Mouse (Mus musculus) right cerebral cortex, postnatal 36 days (tissue): ENCODE measurements around the gene Gm36028.

ENCODE experiments used
- DNase-seq, 2 experiments: peaks; one replicate each; pipeline ENCODE4 v3.0.0; 2022; ENCODE audit warnings: low spot score in 2 of 2, mixed read lengths in 1 of 2

Gene Gm36028

DNA sequence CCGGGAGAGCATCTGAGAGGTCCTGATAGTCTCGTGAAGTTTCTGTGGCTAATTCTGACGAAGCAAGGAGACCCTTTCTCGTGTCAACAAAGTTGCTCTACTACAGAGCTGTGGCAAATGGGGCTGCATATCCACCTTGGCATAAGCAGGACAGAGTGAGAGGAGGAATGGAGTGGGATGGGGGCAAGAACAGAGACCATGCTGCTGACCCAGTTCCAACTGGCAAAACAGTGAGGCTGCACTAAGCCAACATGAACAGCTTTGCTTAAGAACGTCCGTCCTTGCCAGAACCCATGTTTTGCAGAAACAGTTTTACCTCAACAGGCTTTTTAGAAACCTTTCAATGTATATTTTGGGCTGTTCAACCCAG is 51.3 kb downstream of the Gm36028 start:
- DNase-seq, result no peak

DNA sequence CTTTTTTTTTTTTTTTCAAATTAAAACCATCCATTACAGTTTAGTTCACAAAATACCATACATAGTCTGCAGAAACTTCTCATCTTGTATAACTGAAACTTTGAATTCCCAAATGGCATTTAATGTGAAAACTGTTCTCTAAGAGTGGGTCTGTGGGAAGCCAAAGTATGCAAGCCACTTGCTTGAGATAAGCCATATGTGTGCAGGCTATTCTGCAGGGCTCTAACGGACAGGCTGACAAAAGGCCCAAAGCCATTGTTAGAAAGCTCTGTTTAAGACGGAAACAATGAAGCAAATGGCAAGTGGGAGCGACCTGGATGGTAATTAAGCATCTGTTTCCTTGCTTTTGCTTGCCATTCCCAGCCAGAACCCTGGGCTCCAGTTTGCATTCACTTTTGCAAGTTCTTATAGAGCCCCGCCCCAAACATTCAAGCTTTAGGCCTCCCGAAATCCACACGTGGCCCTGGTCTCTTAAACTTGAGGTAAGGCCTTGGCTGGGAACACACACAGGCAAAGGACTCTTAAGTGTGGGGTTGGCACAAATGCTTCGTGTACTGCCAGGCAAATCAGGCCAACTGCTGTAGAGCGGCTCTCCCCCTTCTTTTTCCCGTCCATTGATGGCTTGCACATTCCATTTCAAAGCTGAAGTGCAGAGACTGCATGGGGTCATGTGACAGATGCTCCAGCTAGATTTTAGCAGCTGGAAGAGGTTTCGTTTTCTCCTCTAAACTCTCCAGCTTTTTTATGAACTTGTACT is 51.9 kb downstream of the Gm36028 start:
- no peak for DNase-seq

DNA sequence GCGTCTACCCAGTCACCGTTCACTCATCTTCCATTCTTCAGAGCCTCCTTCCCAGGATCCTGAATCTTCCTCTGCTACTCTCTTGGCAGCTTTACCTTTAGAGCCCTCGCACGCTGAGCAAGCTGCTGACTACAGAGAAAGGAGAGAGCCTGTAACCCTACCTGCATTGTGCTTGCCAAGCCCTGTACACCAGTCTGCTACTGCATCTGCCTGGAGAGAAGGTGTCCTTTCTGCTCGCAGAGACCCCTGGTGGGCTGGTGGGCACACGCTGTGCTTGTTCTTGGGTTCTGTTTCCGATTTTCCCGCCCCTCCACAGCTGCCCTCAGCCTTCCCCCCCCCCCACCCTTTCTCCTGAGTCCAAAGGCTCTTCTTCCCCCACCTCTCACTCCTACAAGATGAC is 53.7 kb downstream of the Gm36028 start:
- DNase-seq, result no peak

DNA sequence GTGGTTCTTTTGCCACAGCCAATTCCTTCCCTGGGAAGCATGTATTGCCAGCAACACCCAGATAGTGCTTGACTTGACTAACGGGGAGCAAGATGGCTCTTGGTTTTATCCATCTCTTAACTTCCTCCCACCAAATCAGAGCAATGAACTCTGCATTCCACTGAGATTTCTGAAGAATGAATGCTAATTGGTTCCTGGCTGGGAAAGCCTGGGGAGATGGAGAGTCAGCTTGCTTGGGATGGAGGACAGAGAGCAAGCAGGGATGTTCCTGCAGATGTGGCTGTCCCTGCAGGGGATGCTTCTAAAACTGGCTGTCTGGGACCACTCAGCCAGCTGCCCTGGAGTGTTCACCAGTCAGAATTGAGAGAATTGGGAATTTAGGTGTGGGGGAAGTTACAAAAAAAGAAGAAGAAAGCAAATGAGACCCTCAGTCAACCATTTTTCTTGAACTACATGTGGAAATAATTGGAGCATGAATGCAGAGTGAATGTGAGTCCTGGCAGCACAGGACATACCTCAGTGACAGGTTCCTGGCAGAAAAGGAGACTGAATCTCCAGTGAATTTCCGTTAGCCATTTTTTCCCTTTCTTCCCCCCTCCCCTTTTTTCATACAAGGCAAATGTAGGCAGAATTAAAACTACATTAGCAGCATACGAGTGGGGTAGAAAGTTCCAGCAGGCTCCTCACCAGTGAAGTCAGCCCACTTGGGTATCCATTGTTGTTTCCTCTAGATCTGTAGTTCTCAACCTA is 55.0 kb downstream of the Gm36028 start:
- DNase-seq, result no peak

DNA sequence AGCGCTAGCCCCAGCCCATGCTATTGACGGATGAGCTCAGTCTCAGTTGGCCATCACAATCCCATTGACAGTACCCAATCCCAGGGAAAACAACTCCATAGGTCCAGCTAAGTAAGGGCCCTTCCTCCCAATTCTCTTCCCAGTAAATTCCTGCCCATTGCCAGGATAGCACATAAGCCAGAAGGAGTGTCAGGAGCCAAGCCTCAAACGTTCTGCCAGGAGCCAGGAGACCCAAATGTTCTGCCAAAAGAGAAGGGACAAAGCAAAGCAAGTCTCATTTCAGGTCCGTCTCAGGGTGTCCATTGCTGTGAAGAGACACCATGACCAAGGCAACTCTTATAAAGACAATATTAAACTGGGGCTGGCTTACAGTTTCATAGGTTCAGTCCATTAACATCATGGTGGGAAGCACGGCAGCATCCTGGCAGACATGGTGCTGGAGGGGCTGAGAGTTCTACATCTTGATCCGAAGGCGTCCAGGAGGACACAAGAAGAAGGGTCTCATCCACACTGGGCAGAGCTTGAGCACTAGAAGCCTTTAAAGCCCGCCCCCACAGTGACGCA is 57.5 kb downstream of the Gm36028 start:
- no peak for DNase-seq

DNA sequence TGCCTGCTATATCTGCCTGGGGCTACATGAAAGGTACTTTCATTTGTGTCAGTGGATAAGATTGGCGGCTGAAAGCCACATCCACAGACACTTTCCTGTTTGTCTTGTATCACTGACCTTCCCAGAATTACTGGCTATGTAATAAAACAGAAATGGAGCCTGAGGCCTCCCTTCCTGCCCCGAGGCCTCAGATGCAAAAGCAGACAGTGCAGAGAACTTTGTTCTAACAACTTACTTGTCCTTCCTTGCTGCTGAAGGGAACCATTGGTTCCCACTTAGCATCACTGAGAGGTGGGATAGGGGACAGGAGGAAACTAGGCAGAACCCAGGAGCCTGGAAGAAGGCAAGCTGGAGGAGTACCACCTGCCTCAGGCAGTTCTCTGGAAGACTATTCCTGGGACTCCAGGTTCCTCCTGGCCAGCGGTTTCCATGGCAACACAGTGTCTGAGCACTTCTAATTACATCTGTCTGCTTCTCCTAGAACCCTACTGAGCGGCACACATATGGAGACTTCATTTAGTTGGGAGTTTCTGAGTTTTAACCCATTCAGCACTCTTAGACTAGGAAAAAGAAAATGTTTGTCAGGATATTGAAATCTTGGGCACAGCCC is 58.2 kb downstream of the Gm36028 start:
- peak; percentile 60 to 69 for DNase-seq

DNA sequence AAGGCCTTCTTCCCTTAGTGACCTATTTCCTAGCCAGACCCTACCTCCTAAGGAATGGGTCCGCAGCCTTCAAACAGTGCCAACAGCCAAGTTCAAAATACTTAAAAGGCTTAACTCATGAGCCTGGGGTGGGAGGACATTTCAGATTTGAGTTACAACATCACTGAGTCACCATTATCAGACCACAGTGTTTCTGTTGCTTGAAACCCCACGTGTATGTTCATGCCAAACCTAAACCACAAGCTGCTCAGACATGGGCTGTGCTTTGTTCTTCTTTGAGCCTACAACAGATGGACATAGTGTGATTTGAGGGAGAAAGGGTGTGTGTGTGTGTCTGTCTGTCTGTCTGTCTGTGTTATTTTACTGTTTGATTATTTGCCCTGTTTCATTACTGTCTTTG is 59.8 kb downstream of the Gm36028 start:
- DNase-seq, result no peak
